Mouse (Mus musculus) retina, postnatal 1 day (tissue): Measurements from ENCODE around the gene Hibch.

Experiments
- DNase-seq: peaks from one replicate; pipeline ENCODE4 v3.0.0-alpha.2; 2012

The Hibch gene

GRCm38 (mm10) chr1:52844782-52845665, at the start of gene Hibch:
Gene Hibch, plus strand, starts transcription at chr1:52844929.
- DNase-seq, result peak; percentile 99

GRCm38 (mm10) chr1:52795927-52796326, 48.8 kb upstream of the Hibch start:
- DNase-seq, result no peak

- DNase-seq, result no peak
These were observed 45.5 kb upstream of the Hibch start for GRCm38 (mm10) chr1:52799056-52799726.

- no peak for DNase-seq
These were observed 45.0 kb upstream of the Hibch start for GRCm38 (mm10) chr1:52799772-52800171.

- no peak for DNase-seq
These were observed 44.4 kb upstream of the Hibch start for GRCm38 (mm10) chr1:52800340-52800740.

GRCm38 (mm10) chr1:52801651-52802050, 43.1 kb upstream of the Hibch start:
- no peak for DNase-seq

- DNase-seq, result no peak
These were observed 42.2 kb upstream of the Hibch start for GRCm38 (mm10) chr1:52802406-52802975.

GRCm38 (mm10) chr1:52805041-52805440, 39.7 kb upstream of the Hibch start:
- no peak for DNase-seq

- DNase-seq, result no peak
These were observed 36.3 kb upstream of the Hibch start for GRCm38 (mm10) chr1:52808456-52808855.

GRCm38 (mm10) chr1:52816232-52816891, 28.4 kb upstream of the Hibch start:
- DNase-seq, result peak; percentile 18

GRCm38 (mm10) chr1:52816910-52817812, 27.6 kb upstream of the Hibch start, which contains the start of gene Inpp1:
Gene Inpp1, minus strand, starts transcription at chr1:52817688.
- peak; percentile 88 for DNase-seq

- no peak for DNase-seq
These were observed 26.9 kb upstream of the Hibch start for GRCm38 (mm10) chr1:52817813-52818147.

- no peak for DNase-seq
These were observed 5.6 kb upstream of the Hibch start for GRCm38 (mm10) chr1:52839099-52839498.

GRCm38 (mm10) chr1:52844354-52844753, 375 bp upstream of the Hibch start:
- DNase-seq, result no peak

GRCm38 (mm10) chr1:52846556-52846955, 1.8 kb downstream of the Hibch start:
- DNase-seq, result no peak

GRCm38 (mm10) chr1:52849422-52849821, 4.7 kb downstream of the Hibch start:
- DNase-seq, result no peak

- DNase-seq, result peak; percentile 73
These were observed 9.3 kb downstream of the Hibch start for GRCm38 (mm10) chr1:52854029-52854428.

GRCm38 (mm10) chr1:52855904-52856601, 11.3 kb downstream of the Hibch start:
- no peak for DNase-seq

- no peak for DNase-seq
These were observed 19.5 kb downstream of the Hibch start for GRCm38 (mm10) chr1:52864220-52864619.

- no peak for DNase-seq
These were observed 21.3 kb downstream of the Hibch start for GRCm38 (mm10) chr1:52866007-52866406.

- DNase-seq, result no peak
These were observed 23.1 kb downstream of the Hibch start for GRCm38 (mm10) chr1:52867876-52868275.

- no peak for DNase-seq
These were observed 39.5 kb downstream of the Hibch start for GRCm38 (mm10) chr1:52884208-52884607.
